Mouse (Mus musculus): ENCODE data around the gene Gm3336.

The Gm3336 gene

DNA sequence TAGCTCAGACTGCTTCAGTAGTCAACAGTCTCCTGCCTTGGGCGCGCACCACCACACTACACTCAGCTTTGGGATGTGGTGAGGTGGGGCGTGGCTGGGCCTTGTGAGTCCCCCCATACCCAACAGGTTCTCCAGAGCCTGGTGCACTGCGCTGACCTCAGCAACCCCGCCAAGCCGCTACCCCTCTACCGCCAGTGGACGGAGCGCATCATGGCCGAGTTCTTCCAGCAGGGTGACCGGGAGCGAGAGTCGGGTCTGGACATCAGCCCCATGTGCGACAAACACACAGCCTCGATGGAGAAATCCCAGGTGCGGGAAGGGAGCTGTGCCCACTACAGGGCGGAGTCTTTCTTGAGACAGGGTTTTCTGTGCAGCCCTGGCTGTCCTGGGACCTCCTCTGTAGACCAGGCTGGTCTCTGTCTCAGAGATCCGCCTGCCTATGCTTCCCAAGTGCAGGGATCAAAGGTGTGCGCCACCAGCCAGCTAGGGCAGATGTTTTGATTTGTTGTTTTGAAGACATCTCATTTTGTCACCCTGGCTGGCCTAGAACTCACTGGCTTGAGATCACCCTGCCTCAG is 30.8 kb downstream of the Gm3336 start:
- DNase-seq = no peak

DNA sequence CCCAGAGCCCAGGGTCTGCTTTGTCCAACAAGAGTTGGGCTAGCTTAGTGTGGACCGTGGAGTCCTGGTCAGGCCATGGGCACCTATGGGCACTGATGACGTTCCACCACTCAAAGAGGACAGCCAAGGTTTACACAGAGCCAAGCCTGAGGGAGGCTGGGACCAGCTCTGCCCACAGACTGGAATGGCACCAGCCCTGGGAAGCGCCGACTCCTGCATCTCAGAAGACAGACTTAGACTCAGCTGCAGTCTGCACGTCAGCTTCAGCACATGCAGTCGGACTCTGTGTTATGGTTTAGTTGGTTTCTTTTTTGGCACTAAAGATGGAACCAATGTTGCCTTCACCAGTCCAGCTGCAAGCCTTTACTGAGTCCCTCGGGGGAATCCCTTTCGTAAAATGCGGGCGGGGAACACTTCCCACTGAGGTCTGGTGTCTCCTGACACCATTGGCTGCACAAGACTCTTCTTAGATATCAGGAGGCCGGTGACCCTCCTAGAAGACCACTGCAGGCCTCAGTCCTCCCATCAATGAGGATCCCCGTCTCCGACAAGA is 31.9 kb downstream of the Gm3336 start:
- DNase-seq = no peak

DNA sequence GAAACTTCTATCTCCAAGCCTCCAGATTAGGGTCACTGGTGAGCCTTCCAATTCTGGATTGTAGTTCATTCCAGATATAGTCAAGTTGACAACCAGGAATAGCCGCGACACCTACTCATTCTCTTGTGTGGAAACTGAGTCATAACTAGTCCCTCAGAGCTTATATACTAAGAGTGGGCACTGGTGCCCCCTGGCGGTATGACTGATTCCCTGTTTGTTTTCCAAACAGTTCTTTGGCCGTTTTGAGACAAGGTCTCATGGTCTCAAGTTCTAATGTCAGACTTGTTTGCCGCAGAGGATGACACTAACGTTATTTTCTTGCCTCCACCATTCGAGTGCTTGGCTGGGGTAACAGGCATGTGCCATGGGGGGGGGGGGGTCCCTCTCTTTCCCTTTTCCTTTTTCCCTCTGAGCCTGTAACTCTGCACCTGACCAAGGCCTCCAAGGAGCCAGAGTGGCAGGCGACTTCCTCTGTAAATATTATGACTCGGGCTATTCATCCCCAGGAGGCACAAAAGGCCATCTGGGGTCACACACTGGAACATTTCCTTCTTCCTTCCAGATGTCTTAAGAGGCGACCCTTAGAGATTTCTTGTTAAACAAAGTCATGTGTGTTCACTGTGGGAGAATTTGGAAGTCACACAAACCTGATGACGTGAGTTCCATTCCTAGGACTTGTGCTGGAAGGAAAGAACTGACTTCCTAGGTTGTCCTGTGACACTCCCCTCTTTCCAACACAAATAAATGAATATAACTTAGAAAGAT is 33.8 kb downstream of the Gm3336 start:
- DNase-seq = peak; percentile 70

GRCm38 (mm10) chr8:70753151-70753550 is 34.8 kb downstream of the Gm3336 start:
- peak; percentile 93 for DNase-seq

DNA sequence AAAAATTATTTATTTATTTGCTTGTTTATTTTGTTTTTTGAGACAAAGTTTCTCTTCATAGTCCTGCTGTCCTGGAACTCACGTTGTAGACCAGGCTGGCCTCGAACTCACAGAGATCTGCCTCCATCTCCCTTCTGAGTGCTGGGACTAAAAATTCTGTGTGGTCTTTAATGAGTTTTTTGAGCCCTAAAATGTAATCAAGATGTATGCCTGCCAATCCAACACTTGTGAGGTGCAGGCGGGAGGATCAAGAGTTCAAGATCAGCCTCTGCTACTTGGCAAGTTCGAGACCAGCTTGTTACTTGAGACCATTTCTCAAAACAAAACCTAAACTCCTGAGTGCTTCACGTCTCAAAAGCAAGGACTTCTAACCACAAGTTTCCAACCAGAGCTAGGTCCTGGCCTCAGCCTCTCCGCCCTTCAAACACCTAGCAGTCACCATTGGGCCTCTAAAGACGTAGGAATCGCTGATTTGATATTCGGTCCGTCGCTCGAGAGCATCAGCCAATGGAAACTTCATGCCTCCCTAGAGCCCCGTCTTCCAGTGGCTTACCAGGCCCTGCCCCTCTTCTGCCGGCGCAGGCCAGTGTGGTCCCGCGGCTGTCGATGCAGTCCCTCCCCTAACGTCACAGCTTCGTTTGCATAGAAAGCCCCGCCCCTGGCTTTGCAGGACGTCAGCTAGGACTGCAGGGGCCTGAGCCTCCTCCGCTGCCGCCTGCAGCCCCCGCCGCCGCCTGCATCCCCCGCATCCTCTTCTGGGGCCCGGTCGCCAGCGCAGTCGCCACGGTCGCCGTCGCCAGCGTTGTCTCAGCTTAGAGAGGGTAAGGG is 35.9 kb downstream of the Gm3336 start, which contains the start of gene Rab3a:
Gene Rab3a (plus strand): TSS at position 637 of the 828 bp plus-strand sequence.
- peak; percentile 99 for DNase-seq

- peak; percentile 79 for DNase-seq
These were observed 36.7 kb downstream of the Gm3336 start for GRCm38 (mm10) chr8:70754871-70755660.

DNA sequence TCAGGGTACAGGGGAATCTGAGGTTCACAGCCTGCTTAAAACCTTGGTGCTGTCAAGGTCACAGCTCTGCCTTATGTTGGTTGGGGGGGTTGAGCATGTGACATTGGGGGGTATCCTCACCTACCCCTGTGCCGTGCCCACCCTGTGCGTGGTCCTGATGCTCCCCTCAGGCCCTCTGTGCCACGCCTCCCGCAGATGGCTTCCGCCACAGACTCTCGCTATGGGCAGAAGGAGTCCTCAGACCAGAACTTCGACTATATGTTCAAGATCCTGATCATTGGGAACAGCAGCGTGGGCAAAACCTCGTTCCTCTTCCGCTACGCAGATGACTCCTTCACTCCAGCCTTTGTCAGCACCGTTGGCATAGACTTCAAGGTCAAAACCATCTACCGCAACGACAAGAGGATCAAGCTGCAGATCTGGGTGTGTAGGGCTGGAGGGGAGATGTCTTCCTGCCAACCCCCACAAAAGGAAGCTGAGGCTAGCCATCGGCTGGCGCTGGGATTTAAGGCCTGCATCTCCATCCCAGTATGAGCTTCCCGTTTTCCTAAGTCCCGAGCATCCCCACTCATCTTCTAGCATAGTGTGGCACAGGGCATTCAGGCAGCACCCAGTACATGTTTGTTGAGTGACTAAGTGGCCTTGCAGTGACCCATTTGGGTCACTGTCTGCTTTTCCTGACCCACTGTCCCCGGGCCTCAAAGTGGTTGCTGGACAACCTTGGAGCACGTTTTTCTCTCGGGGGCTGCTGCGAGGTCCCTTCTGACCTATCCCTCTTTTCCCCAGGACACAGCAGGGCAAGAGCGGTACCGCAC is 37.5 kb downstream of the Gm3336 start:
- peak; percentile 16 for DNase-seq

- peak; percentile 2 for DNase-seq
These were observed 38.2 kb downstream of the Gm3336 start for GRCm38 (mm10) chr8:70756476-70757040.

DNA sequence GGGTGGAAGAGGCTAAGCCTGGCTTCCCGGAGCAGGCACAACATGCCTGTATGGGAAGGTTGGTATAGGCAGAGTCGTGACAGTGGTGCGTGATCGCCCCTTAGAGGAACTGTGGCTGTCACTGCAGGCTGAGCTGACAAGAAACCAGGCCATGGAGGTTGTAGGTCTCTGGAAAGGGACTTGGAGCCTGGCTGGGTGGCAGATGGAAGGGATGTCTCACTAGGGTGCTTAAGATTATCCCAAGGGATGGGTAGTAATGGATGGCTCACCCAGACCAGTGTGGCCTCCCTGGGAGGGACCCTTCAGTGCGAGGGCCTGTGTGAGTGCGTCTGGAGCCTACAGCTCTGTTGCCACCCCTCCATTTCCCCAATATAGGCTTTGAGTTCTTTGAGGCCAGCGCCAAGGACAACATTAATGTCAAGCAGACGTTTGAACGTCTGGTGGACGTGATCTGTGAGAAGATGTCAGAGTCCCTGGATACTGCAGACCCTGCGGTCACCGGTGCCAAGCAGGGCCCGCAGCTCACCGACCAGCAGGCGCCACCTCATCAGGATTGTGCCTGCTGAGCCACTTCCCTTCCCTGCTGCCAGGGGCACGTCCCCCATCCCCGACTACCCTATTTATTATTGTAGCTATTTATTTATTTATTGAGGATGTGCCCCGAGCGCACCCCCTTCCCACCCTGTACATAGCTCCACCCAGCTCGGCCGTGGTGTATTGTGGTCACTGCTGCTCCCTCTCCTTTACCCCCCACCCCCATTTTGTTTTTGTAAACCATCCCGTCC is 39.4 kb downstream of the Gm3336 start:
- DNase-seq = no peak

DNA sequence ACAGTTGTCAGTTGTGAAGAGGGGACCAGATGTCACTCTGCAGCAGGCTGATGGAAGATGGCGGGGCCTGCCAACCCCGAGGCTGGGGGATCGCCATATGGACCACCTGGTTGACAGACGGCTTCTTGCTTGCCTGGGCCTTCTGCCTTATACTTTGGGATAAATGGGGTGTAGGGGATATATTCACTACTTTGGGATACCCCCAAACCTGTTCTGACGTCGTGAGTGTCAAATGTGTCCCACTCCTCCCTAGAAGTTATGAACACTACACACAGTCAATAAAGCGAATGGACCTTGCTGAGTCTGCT is 39.9 kb downstream of the Gm3336 start:
- no peak for DNase-seq

DNA sequence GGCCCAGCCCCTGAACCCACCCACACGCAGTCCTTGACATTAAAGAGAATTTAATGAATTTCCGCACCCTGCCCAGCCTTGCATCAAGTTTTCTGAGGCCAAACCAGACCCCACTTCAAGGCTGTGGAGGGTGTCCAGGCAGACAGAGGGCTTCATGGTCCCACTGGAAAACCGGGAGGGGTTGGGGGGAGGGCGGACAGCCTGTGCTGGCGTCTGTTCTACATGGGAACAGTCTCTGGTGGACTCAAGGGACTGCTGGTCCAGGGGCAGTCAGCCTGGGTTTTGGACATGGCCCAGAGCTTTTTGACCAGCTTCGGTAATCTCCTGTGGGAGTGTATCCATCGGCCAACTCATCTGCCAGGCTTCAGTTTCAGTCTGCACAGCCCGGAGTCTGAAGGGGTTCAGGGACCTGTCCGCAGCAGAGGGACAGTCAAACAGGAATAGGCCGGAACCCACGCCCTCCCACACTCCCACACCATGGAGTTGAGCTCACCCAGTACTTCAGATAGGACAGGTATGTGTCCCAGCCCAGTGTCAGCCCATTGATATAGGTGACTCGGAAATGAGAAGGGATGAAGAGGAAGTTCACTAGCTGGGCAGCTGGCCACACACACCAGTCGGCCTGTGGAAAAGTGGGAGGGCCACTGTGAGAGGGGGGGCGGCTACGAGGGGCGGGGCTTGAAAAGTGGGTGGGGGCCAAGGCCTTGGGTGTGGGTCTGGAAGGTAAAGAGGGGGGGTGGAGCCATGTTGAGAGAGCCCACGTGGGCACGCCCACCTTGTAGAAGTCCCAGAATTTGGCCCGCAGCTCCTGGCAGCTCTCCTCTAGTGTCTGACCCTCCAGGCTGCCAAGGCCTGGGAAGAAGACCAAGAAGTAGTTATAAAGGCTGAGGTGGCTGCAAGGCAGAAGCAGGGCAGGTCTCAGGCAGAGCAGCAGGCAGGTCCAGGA is 40.5 kb downstream of the Gm3336 start:
- no peak for DNase-seq

DNA sequence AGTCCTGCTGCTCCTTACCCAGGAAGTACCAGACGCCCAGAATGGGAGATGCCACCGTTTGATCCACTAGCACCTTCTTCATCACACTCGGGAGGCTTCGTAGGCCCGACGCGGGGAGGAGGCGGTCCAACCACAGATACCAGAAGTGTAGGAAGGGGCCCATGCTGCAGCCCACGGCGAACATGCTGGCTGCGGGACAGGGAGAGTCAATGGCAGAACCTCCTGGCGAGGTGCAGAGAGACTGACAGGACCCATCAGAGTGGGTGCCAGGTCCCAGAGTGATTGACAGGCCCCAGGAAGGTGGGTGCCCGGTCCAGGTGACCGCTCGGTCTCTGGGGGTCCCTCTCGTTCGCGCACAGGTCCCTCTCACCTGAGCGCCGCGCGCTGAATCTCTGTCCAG is 42.0 kb downstream of the Gm3336 start:
- no peak for DNase-seq

- DNase-seq = peak; percentile 99
These were observed 42.5 kb downstream of the Gm3336 start, which contains the start of gene Mpv17l2 for GRCm38 (mm10) chr8:70760775-70761406. TSS of gene Mpv17l2 (minus strand) at chr8:70760946.

DNA sequence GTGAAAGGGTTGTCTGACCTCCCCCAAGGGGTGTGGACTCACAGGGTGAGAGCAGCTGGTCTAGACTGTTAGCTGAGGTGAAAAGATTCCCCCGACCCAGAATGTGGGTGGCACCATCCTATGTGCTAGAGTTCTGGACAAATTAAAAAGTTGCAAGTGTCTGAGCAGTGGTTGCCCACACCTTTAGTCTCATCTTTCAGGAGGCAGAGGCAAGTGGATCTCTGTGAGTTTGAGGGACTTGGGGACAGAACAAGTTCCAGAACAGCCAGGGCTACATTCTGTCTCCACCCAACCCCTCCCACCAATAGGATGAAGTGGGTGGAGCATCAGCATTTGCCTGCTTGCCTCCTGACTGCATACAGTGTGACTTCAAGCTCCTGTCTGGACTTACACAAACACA is 43.8 kb downstream of the Gm3336 start:
- DNase-seq = no peak

GRCm38 (mm10) chr8:70763354-70763753 is 45.0 kb downstream of the Gm3336 start:
- DNase-seq = no peak

GRCm38 (mm10) chr8:70764026-70764425 is 45.7 kb downstream of the Gm3336 start:
- DNase-seq = no peak

GRCm38 (mm10) chr8:70764676-70765075 is 46.3 kb downstream of the Gm3336 start:
- DNase-seq = no peak

- DNase-seq = no peak
These were observed 47.0 kb downstream of the Gm3336 start for GRCm38 (mm10) chr8:70765329-70765728.

All from right cerebral cortex, adult 18-20 months (tissue).